Mouse (Mus musculus) layer of hippocampus, adult 2 months (tissue): ENCODE data around the gene St14. TPM values are rescaled to one million over a fixed set of nuclear protein-coding genes. Genes with fewer than 3 reads are reported as not detected.

ENCODE experiments used
- DNase-seq, 2 experiments: peaks; one replicate each; pipeline ENCODE4 v3.0.0; 2022; ENCODE audit warnings: low spot score in 2 of 2
- H3K27ac ChIP-seq: fragments of 200-600 bp; 2 replicates; pipeline ENCODE4 v1.8.1; 2022
- H3K4me3 ChIP-seq: fragments of 200-600 bp; 2 replicates; pipeline ENCODE4 v1.8.1; 2022; ENCODE audit warnings: mild to moderate bottlenecking
- CTCF ChIP-seq: fragments of 200-600 bp; conservative IDR thresholded peaks from 2 replicates; pipeline ENCODE4 v1.8.1; 2022; ENCODE audit warnings: antibody characterized with exemption, mild to moderate bottlenecking, moderate library complexity
- total RNA-seq, 2 experiments: library from RNA; stranded (reverse); gene quantifications; 2 replicates each; pipeline ENCODE4 v1.2.3; 2021

Gene St14
- total RNA-seq, 2 experiments from 2014 or later: 0.61 to 0.79 TPM

DNA sequence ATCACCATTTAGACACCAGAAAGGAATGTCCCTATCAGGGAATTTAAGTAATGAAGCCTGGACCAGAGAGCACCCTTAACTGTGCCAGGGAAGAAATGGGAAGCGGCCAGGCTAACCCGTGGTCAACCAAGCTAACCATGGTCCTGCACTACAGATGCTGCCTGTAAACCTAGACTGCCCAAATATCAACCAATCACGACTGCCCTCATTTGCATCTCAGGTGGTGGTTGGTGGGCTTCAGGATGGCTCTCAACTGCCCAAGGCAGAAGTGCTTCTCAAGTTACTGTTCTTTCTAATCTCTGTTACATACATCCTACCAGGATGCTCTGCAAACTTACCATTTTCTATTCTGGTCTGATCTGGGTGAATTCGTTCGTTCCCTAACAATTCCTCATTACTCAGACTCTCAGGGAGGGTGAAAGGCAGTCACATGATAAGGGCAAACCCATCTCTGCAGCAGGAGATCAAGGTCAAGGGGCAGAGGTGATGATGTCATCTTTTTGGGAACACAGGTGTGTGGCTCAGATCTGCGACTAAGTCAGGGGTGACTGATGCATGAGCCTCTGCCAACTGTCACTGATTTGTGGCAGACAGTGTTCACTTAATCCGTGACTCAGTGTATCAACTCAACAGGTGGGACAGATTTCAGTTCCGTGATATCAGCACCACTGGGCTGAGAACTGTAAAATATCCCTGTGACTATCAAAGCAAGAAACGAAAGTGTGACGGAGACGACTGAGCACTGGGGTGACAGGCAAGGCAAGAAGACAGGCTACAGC, 12.9 kb downstream of the St14 start:
- Histone ChIP-seq H3K4me3 (no peak overlapping the region), H3K27ac (no peak overlapping the region)
- DNase-seq: no peak
- no peak for TF ChIP-seq CTCF

DNA sequence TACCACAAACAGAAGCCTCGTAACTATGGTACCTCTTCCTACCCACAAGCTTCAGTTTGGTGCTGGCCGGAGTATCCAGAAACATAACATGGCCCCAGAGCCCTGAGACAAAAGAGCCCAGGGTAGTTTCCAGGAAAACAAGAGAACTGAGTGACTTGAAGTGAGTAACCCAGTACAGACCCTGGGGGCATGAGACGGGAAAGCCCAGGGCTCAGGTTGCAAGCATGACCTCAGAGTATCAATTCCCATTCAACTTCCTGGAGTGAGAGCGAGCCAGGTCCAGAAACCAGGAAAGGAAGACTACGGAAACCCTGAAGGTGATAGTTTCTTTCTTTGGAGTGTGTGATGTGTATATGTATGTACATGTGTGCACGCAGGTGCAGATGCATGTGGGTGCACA, 14.2 kb downstream of the St14 start:
- TF ChIP-seq CTCF: no peak
- Histone ChIP-seq H3K27ac (no peak overlapping the region), H3K4me3 (no peak overlapping the region)
- DNase-seq: no peak

DNA sequence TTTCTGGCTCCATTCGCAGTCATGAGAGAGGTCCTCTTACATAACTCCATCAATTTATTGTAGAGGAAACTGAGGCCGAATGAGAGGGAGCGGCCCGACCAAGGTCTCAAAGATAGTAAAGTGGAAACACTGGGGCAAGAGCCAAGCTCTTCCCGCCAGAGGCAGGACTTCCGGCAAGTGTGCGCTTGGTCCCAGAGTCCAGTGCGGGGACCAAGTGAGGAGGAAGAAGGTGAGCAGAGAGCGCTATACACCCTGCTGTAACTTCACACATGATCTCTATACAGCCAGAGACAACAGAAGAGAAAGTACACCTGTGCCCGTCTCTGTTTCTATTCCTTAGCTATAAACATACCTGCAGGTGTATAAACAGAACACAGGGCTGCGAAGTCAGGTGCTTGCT, 14.6 kb downstream of the St14 start:
- Histone ChIP-seq H3K27ac (no peak overlapping the region), H3K4me3 (no peak overlapping the region)
- TF ChIP-seq CTCF: no peak
- DNase-seq: no peak

DNA sequence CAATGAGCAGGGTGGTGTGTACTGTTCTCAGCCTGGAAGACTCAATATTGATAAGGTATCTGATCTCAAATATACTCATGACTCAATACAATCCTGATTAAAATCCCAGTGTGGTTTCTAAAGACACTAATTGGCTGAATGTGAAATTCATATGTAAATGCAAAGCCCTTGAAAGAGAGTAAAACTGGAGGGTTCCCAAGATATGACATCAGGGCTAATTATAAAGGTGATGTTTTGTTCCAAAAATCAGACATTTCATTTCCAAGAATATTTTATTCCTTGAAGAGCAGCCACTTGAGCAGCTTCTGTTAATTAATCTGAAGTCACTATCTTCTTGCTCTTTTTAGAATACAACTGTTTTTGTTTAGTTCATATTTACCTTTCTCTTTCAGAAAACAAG, 16.1 kb downstream of the St14 start:
- no peak overlapping the region for H3K27ac ChIP-seq
- H3K4me3 ChIP-seq: no peak overlapping the region
- no peak for TF ChIP-seq CTCF
- no peak for DNase-seq

DNA sequence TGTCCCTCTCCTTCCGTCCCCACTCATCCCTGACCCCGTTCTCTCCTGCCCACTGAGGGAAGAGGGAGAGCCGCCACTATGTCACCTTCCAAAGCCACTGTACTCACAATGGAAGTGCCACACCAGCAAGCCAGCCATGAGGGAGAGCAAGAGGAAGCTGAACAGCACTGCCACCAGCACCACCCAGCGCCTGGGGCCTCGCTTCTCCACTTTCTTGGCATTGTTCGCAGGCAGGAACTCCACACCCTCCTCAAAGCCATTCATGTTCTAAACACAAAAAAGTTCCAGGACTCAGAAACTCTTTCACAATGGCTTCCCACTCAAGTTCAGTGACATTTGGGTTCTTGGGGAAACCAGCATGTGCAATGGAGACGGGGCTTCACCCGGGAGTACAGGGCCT, 23.2 kb downstream of the St14 start:
- no peak for TF ChIP-seq CTCF
- no peak for DNase-seq
- Histone ChIP-seq H3K4me3 (no peak overlapping the region), H3K27ac (no peak overlapping the region)

DNA sequence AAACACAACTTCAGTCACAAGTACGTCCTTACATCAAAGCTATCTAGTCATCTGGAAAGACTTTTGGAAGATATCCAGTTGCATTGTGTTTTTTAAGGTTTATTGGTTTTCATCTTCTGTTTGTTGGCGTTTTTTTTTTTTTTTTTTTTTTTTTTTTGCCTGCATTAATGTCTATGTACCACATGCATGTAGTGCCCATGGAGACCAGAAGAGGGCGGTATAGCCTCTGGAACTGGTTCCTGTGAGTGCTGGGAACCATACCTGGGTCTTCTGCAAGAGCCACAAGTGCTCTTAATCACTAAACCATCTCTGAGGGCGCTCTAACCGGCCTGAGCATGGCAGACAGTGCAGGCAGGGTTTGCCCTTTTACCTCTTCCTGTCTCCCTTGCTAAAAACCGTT, 33.5 kb downstream of the St14 start:
- peak; percentile 52 for TF ChIP-seq CTCF
- no peak overlapping the region for H3K4me3 ChIP-seq
- no peak for DNase-seq
- H3K27ac ChIP-seq: no peak overlapping the region

DNA sequence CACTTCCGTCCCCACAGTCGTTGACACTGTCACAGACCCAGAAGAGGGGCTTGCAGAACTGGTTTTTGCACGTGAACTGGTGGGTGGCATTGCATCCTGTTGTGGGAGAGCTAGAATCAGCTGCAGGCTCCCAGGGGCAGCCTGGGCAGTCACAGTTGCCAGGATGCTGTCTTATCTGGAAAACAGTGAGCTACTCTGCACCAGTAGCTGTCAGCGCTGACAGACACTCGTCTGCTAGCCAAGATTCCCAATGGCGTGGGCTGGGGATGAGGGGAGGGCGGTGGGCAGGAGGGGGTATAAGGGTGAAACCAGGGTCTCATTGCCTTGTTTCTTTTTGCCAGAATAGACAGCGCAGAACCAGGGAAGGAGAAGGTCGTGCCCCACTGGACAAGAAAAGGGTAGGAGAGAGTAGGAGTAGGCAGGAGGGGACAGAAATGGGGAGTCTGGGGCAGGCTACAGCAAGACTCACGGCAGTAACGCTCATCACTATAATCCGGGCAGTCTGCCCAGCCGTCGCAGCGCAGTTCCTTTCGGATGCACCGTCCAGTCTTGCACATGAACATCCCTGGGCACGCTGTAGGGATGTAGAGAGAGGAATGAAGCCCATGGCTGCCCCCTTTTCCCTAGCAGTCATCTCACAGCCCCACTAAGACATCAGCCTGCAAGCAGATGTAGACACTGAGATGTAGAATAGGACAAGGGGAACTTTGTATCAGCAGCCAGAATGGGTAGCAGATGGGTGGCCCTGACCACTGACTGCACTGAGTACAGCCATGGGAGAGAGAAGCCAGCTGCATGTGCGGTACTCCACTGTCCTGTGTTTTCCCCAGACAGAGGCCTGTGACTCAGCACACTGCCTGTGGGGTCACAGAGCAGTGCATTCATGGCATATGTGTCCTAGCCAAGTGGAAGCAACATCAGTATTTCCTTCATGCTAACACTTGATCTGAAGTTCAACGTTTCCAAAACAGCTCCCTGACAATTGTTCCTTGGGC, 34.3 kb downstream of the St14 start:
- TF ChIP-seq CTCF: no peak
- DNase-seq: no peak
- peak overlapping the region; percentile 39; the same call in 1 of the 2 replicates for H3K27ac ChIP-seq
- H3K4me3 ChIP-seq: no peak overlapping the region

DNA sequence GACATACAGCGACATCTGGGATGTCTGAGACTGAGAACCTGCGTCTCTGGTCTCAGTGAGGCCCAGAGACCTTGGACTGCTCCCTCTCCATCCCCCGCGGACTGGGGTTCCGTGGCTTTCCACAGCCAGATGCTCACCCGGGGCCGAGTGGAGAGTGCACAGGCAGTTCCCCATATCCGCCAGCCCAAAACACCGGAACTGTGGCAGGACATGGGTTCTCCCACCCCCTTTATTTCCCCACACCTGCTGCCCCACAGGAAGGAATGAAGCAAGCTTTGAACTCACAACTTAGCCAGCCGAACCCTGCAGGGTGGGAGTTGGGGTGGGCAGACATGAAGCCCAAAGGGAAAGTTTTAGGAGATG, 38.8 kb downstream of the St14 start:
- Histone ChIP-seq H3K4me3 (no peak overlapping the region), H3K27ac (no peak overlapping the region)
- no peak for TF ChIP-seq CTCF
- no peak for DNase-seq

DNA sequence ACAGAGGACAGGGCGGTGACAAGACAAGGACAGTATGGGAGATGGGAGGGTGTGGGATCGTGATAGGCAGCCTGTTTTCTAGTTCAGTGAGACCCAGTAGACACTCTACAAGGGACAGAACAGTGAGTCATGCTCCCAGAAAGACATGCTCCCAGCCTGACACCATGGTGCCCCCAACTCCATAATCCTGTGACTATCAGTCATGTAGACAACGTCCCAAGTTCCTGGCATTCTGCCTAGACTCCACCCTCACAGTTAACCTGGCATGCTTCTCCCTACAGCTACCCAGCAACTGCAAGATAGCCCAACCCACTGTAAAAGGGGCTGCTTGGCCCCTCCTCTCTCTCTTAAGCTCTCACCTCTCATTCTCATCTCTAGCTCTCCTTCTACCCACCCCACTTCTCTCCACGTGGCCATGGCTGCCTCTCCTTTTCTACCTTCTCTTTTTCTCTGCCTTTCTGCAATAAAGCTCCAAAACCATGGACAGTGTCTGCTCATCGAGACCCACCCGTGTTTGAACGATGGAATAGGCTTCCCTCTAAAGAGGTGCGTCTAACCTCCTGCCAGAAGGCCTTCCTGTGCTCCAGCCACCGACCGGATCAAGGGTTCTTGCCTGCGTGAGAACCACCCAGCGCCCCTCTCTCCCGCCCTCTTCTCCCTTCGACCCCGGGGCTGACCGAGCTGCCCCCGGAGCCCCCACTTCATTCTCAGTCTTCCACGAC, 39.4 kb downstream of the St14 start:
- Histone ChIP-seq H3K4me3 (no peak overlapping the region), H3K27ac (no peak overlapping the region)
- no peak for TF ChIP-seq CTCF
- DNase-seq: no peak

DNA sequence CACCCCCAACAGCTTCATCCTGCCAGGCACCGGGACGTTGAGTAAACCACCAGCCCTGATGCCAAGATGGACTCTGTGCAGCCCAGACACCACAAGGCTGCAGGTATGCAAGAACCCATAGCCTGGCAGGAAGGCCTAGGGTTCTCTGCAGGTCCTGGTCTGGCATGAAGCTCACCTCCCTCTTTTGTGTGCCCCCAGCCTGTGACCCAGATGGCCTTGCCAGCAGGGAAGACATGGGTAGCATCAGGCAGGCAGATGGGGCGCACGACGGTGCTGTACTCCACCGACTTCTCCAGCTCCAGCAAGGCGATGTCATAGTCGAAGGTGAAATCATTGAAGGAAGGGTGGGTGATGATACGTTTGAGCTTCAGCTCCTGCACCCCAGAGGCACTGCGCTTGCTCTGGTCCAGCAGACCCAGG, 40.5 kb downstream of the St14 start:
- no peak for TF ChIP-seq CTCF
- no peak for DNase-seq
- no peak overlapping the region for H3K27ac ChIP-seq
- H3K4me3 ChIP-seq: no peak overlapping the region

DNA sequence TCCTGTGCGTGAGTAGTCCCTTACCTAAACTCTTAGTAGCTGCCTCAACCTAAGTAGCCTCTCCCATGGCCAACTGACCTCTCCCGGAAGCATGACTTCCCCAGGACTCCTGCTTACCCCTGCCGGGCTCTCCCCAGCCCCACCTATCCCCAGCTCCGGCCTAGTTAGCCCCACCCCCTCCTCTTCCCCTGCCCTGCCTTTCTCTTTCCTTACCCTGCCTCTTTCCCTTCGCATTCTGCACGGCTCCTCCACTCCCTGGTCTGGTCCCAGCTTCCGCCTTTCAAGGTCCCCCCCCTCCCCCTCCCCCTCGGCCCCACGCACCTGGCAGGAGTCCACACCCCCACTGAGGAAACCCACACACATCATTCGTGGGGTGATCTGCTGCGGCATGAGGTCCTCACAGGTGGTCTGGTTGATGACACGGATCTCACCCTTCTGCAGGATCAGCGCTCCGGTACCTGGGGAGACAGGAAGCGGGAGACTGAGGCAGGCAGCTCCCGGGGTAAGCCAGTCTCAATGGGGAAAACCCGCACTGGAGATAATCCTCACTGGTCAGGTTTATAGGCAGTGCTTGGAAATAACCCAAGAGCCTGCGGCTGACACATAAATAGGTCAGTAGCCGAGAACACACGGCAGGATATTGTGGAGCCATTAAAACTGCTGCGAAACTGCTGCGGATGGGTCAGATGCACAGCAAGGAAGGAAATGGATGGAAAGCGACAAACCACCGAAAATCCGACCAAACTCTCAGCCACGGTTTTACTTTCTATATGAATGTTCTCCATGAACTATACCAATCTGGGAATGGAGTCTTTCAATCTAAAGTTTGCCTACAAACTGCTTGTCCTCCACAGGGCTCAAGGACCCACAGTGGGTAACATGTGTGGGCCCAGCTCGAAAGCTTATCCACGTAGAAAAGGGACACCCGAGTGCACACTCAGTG, 41.3 kb downstream of the St14 start:
- no peak for TF ChIP-seq CTCF
- DNase-seq: no peak
- no peak overlapping the region for H3K4me3 ChIP-seq
- H3K27ac ChIP-seq: no peak overlapping the region

DNA sequence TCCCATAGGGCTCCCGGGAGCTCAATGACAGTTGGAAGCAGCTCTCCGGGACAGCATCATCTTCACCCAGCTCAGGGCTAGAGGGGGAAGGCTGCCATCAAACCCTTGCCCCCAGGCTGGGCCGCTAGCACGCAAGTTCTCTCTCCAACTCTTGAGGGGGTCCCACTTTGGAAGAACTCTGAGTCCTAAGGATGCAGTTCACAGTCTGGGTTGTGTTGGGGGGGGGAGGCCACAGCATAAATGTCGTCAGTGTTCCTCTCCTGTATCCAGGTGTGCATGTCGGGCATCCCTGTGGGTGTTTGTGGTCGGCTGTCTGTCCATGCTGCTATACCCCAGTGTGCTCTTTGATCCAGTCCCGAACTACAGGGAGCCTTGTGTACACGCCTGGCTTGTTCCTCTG, 42.1 kb downstream of the St14 start:
- TF ChIP-seq CTCF: no peak
- Histone ChIP-seq H3K27ac (no peak overlapping the region), H3K4me3 (no peak overlapping the region)
- no peak for DNase-seq
